Mouse (Mus musculus): ENCODE measurements around the gene Krt86. TPM values are rescaled to one million over a fixed set of nuclear protein-coding genes. Genes with fewer than 3 reads are reported as not detected.
"Not testable (repeated sequence)": the region's sequence is repeated elsewhere in the genome, so short reads cannot be mapped to it uniquely, and the experiment has no call there.

Gene Krt86
- total and polyA plus RNA-seq, 3 experiments, result 0.11 TPM; not detected in 2

- H3K9me3 ChIP-seq (replicated peaks), result peaks cover 60% of the 10 kb centered on the region
- ATAC-seq (ENCODE audit: extremely low read depth, insufficient number of reproducible peaks, low FRiP score, poor library complexity, severe bottlenecking) (no peak), DNase-seq (ENCODE audit: low spot score) (no peak)
- H3K36me3 ChIP-seq (replicated peaks), result no peaks in the 10 kb centered on the region
- H3K4me3 ChIP-seq (ENCODE audit: low read depth, low read length), result no peak overlapping the region
- TF ChIP-seq GATA2 (IDR thresholded peaks at IDR 0.05; ENCODE audit: borderline replicate concordance, low read depth, low read length) (no peak), GATA1 (IDR thresholded peaks at IDR 0.05; ENCODE audit: borderline replicate concordance, low read length) (no peak), POLR2AphosphoS5 (IDR thresholded peaks at IDR 0.05; ENCODE audit: insufficient replicate concordance, low read depth, low read length) (no peak), CTCF (IDR thresholded peaks at IDR 0.05; ENCODE audit: low read depth, low read length) (no peak), TAL1 (conservative IDR thresholded peaks at IDR 0.05; ENCODE audit: low read depth, low read length) (no peak)
- H3K27me3 ChIP-seq (ENCODE audit: insufficient read depth, low read length), result no peaks in the 10 kb centered on the region
- no peaks in the 10 kb centered on the region for H3K4me1 ChIP-seq (ENCODE audit: insufficient read depth, low read depth, low read length)
These were observed 20.9 kb downstream of the Krt86 start for GRCm38 (mm10) chr15:101494203-101494602.

- no peak overlapping the region for H3K4me3 ChIP-seq (ENCODE audit: low read depth, low read length)
- no peaks in the 10 kb centered on the region for H3K27me3 ChIP-seq (ENCODE audit: insufficient read depth, low read length)
- DNase-seq (ENCODE audit: low spot score) (no peak), ATAC-seq (ENCODE audit: extremely low read depth, insufficient number of reproducible peaks, low FRiP score, poor library complexity, severe bottlenecking) (no peak)
- H3K36me3 ChIP-seq (replicated peaks), result no peaks in the 10 kb centered on the region
- TF ChIP-seq GATA2 (IDR thresholded peaks at IDR 0.05; ENCODE audit: borderline replicate concordance, low read depth, low read length), result no peak
- no peak for TF ChIP-seq POLR2AphosphoS5 (IDR thresholded peaks at IDR 0.05; ENCODE audit: insufficient replicate concordance, low read depth, low read length)
- TF ChIP-seq TAL1 (conservative IDR thresholded peaks at IDR 0.05; ENCODE audit: low read depth, low read length), result no peak
- TF ChIP-seq GATA1 (IDR thresholded peaks at IDR 0.05; ENCODE audit: borderline replicate concordance, low read length), result no peak
- no peak for TF ChIP-seq CTCF (IDR thresholded peaks at IDR 0.05; ENCODE audit: low read depth, low read length)
- no peaks in the 10 kb centered on the region for H3K4me1 ChIP-seq (ENCODE audit: insufficient read depth, low read depth, low read length)
- peaks cover 53% of the 10 kb centered on the region for H3K9me3 ChIP-seq (replicated peaks)
These were observed 22.0 kb downstream of the Krt86 start for GRCm38 (mm10) chr15:101495266-101495665.

- no peak for ATAC-seq (ENCODE audit: extremely low read depth, insufficient number of reproducible peaks, low FRiP score, poor library complexity, severe bottlenecking)
- H3K27me3 ChIP-seq (ENCODE audit: insufficient read depth, low read length), result no peaks in the 10 kb centered on the region
These were observed 23.9 kb downstream of the Krt86 start for GRCm38 (mm10) chr15:101497181-101497580.

GRCm38 (mm10) chr15:101506896-101507758, 33.8 kb downstream of the Krt86 start:
- Histone ChIP-seq H3K36me3 (replicated peaks) (no peaks in the 10 kb centered on the region), H3K4me3 (ENCODE audit: low read depth, low read length) (no peak overlapping the region), H3K9me3 (replicated peaks) (peaks cover 29% of the 10 kb centered on the region), H3K4me1 (ENCODE audit: insufficient read depth, low read depth, low read length) (no peaks in the 10 kb centered on the region), H3K27me3 (ENCODE audit: insufficient read depth, low read length) (no peaks in the 10 kb centered on the region)
- no peak for TF ChIP-seq CTCF (IDR thresholded peaks at IDR 0.05; ENCODE audit: low read depth, low read length)
- no peak for TF ChIP-seq GATA2 (IDR thresholded peaks at IDR 0.05; ENCODE audit: borderline replicate concordance, low read depth, low read length)
- no peak for TF ChIP-seq TAL1 (conservative IDR thresholded peaks at IDR 0.05; ENCODE audit: low read depth, low read length)
- no peak for TF ChIP-seq GATA1 (IDR thresholded peaks at IDR 0.05; ENCODE audit: borderline replicate concordance, low read length)
- TF ChIP-seq POLR2AphosphoS5 (IDR thresholded peaks at IDR 0.05; ENCODE audit: insufficient replicate concordance, low read depth, low read length), result no peak
- DNase-seq (ENCODE audit: low spot score), result no peak
- no peak for ATAC-seq (ENCODE audit: extremely low read depth, insufficient number of reproducible peaks, low FRiP score, poor library complexity, severe bottlenecking)

More at GRCm38 (mm10) chr15:101497181-101497580, 23.9 kb downstream of the Krt86 start:
- TF ChIP-seq POLR2AphosphoS5 (IDR thresholded peaks at IDR 0.05; ENCODE audit: insufficient replicate concordance, low read depth, low read length), result no peak
- TF ChIP-seq GATA1 (IDR thresholded peaks at IDR 0.05; ENCODE audit: borderline replicate concordance, low read length), result no peak
- no peak for TF ChIP-seq GATA2 (IDR thresholded peaks at IDR 0.05; ENCODE audit: borderline replicate concordance, low read depth, low read length)
- TF ChIP-seq CTCF (IDR thresholded peaks at IDR 0.05; ENCODE audit: low read depth, low read length), result no peak
- no peak for TF ChIP-seq TAL1 (conservative IDR thresholded peaks at IDR 0.05; ENCODE audit: low read depth, low read length)
- no peaks in the 10 kb centered on the region for H3K4me1 ChIP-seq (ENCODE audit: insufficient read depth, low read depth, low read length)
- no peaks in the 10 kb centered on the region for H3K36me3 ChIP-seq (replicated peaks)
- no peak for DNase-seq (ENCODE audit: low spot score)
- H3K4me3 ChIP-seq (ENCODE audit: low read depth, low read length), result no peak overlapping the region
- peaks cover 51% of the 10 kb centered on the region for H3K9me3 ChIP-seq (replicated peaks)

GRCm38 (mm10) chr15:101508247-101508646, 35.0 kb downstream of the Krt86 start:
- peaks cover 28% of the 10 kb centered on the region for H3K9me3 ChIP-seq (replicated peaks)
- no peak overlapping the region for H3K4me3 ChIP-seq (ENCODE audit: low read depth, low read length)
- no peaks in the 10 kb centered on the region for H3K4me1 ChIP-seq (ENCODE audit: insufficient read depth, low read depth, low read length)
- H3K36me3 ChIP-seq (replicated peaks), result no peaks in the 10 kb centered on the region
- TF ChIP-seq TAL1 (conservative IDR thresholded peaks at IDR 0.05; ENCODE audit: low read depth, low read length), result no peak
- no peak for TF ChIP-seq CTCF (IDR thresholded peaks at IDR 0.05; ENCODE audit: low read depth, low read length)
- TF ChIP-seq POLR2AphosphoS5 (IDR thresholded peaks at IDR 0.05; ENCODE audit: insufficient replicate concordance, low read depth, low read length), result no peak
- TF ChIP-seq GATA2 (IDR thresholded peaks at IDR 0.05; ENCODE audit: borderline replicate concordance, low read depth, low read length), result no peak
- TF ChIP-seq GATA1 (IDR thresholded peaks at IDR 0.05; ENCODE audit: borderline replicate concordance, low read length), result no peak
- DNase-seq (ENCODE audit: low spot score), result no peak
- no peaks in the 10 kb centered on the region for H3K27me3 ChIP-seq (ENCODE audit: insufficient read depth, low read length)
- no peak for ATAC-seq (ENCODE audit: extremely low read depth, insufficient number of reproducible peaks, low FRiP score, poor library complexity, severe bottlenecking)

- not testable (repeated sequence) for H3K4me1 ChIP-seq (ENCODE audit: insufficient read depth, low read depth, low read length); H3K36me3 ChIP-seq (replicated peaks); ATAC-seq (ENCODE audit: extremely low read depth, insufficient number of reproducible peaks, low FRiP score, poor library complexity, severe bottlenecking); DNase-seq (ENCODE audit: low spot score); H3K4me3 ChIP-seq (ENCODE audit: low read depth, low read length); H3K27me3 ChIP-seq (ENCODE audit: insufficient read depth, low read length)
- H3K9me3 ChIP-seq (replicated peaks), result peaks cover 14% of the 10 kb centered on the region
These were observed 43.9 kb downstream of the Krt86 start, which contains the start of gene Gm49425 for GRCm38 (mm10) chr15:101517161-101517560. Gm49425 (minus strand) TSS chr15:101517261.
